Mouse (Mus musculus) MEL (cell line): ENCODE data around the gene Prpf4b. TPM values are rescaled to one million over a fixed set of nuclear protein-coding genes. Genes with fewer than 3 reads are reported as not detected.

ENCODE experiments used
- DNase-seq: peaks from one replicate; pipeline ENCODE4 v3.0.0; 2011; ENCODE audit warnings: low read depth, low spot score
- H3K27ac ChIP-seq: 2 replicates; pipeline ENCODE4 v1.5.1; 2012; ENCODE audit warnings: low read depth, mild to moderate bottlenecking, control low read depth, low read length, moderate library complexity; ENCODE audit not compliant: control insufficient read depth
- H3K27me3 ChIP-seq, 2 experiments: fragments of 150-350 bp in 1 of 2; sonication (generic) in 1 of 2; 2 replicates each; pipeline ENCODE4 v1.6.1; 2012; ENCODE audit warnings: low read length in 2 of 2, mild to moderate bottlenecking in 2 of 2, improper control_type of control experiment in 1 of 2, moderate library complexity in 1 of 2; ENCODE audit not compliant: insufficient read depth in 2 of 2, control insufficient read depth in 1 of 2
- H3K36me3 ChIP-seq, 2 experiments: 2 replicates each; pipeline ENCODE4 v1.6.1; 2012 to 2014; ENCODE audit warnings: low read length in 2 of 2, improper control_type of control experiment in 1 of 2, inconsistent platforms in 1 of 2, mild to moderate bottlenecking in 1 of 2; ENCODE audit not compliant: insufficient read depth in 2 of 2, control insufficient read depth in 1 of 2
- H3K4me1 ChIP-seq, 2 experiments: fragments of 150-350 bp in 1 of 2; sonication (generic) in 1 of 2; 2 replicates each; pipeline ENCODE4 v1.6.1; 2012; ENCODE audit warnings: low read length in 2 of 2, improper control_type of control experiment in 1 of 2, mild to moderate bottlenecking in 1 of 2; ENCODE audit not compliant: insufficient read depth in 2 of 2, control insufficient read depth in 1 of 2
- H3K4me3 ChIP-seq, 2 experiments: fragments of 150-350 bp in 1 of 2; sonication (generic) in 1 of 2; 2 replicates each; pipeline ENCODE4 v1.5.1; 2012; ENCODE audit warnings: low read depth in 2 of 2, low read length in 2 of 2, mild to moderate bottlenecking in 2 of 2, moderate library complexity in 2 of 2, control low read depth in 1 of 2, improper control_type of control experiment in 1 of 2; ENCODE audit not compliant: control insufficient read depth in 1 of 2, insufficient read depth in 1 of 2
- H3K79me2 ChIP-seq: 2 replicates; pipeline ENCODE4 v1.6.1; 2012; ENCODE audit warnings: mild to moderate bottlenecking, low read length, moderate library complexity; ENCODE audit not compliant: control insufficient read depth, poor library complexity, insufficient read depth
- H3K9ac ChIP-seq: 2 replicates; pipeline ENCODE4 v1.6.1; 2012; ENCODE audit warnings: low read depth, mild to moderate bottlenecking, control low read depth, low read length, moderate library complexity; ENCODE audit not compliant: control insufficient read depth, poor library complexity, severe bottlenecking
- H3K9me3 ChIP-seq: fragments of 150-350 bp; sonication (generic); replicated peaks from 2 replicates; pipeline ENCODE4 v1.6.1; 2012; ENCODE audit warnings: mild to moderate bottlenecking, low read length, improper control_type of control experiment, moderate library complexity; ENCODE audit not compliant: insufficient read depth
- CHD1 ChIP-seq: IDR thresholded peaks from 2 replicates; pipeline ENCODE4 v1.6.1; 2012; ENCODE audit warnings: low read depth, mild to moderate bottlenecking, inconsistent platforms, low read length, improper control_type of control experiment
- CHD2 ChIP-seq: IDR thresholded peaks from 2 replicates; pipeline ENCODE4 v1.6.1; 2011; ENCODE audit warnings: low read length, improper control_type of control experiment
- CTCF ChIP-seq, 3 experiments: IDR thresholded peaks in 2 of 3; conservative IDR thresholded peaks in 1 of 3; 2 replicates each; pipeline ENCODE4 v1.5.1; 2011 to 2012; ENCODE audit warnings: low read length in 3 of 3, low read depth in 2 of 3, mild to moderate bottlenecking in 2 of 3, improper control_type of control experiment in 1 of 3, inconsistent platforms in 1 of 3, mixed read lengths in 1 of 3, moderate library complexity in 1 of 3; ENCODE audit not compliant: control insufficient read depth in 1 of 3, insufficient read depth in 1 of 3, poor library complexity in 1 of 3, severe bottlenecking in 1 of 3
- ELF1 ChIP-seq: IDR thresholded peaks from 2 replicates; pipeline ENCODE4 v1.6.1; 2014; ENCODE audit warnings: low read depth, mild to moderate bottlenecking, inconsistent platforms, low read length, improper control_type of control experiment, moderate library complexity
- EP300 ChIP-seq, 2 experiments: IDR thresholded peaks; 2 replicates each; pipeline ENCODE4 v1.6.1; 2011; ENCODE audit warnings: improper control_type of control experiment in 2 of 2, low read length in 2 of 2, low read depth in 1 of 2, mild to moderate bottlenecking in 1 of 2
- ETS1 ChIP-seq: IDR thresholded peaks from 2 replicates; pipeline ENCODE4 v1.6.1; 2012; ENCODE audit warnings: low read depth, mild to moderate bottlenecking, inconsistent platforms, low read length, improper control_type of control experiment, moderate library complexity
- GABPA ChIP-seq: IDR thresholded peaks from 2 replicates; pipeline ENCODE4 v1.6.1; 2012; ENCODE audit warnings: low read depth, mild to moderate bottlenecking, inconsistent platforms, low read length, improper control_type of control experiment, moderate library complexity
- GATA1 ChIP-seq: IDR thresholded peaks from 2 replicates; pipeline ENCODE4 v1.6.1; 2011; ENCODE audit warnings: low read depth, low read length, improper control_type of control experiment
- HCFC1 ChIP-seq: IDR thresholded peaks from 2 replicates; pipeline ENCODE4 v1.6.1; 2012; ENCODE audit warnings: low read depth, mild to moderate bottlenecking, inconsistent platforms, low read length, improper control_type of control experiment, moderate library complexity
- JUND ChIP-seq: IDR thresholded peaks from 2 replicates; pipeline ENCODE4 v1.6.1; 2011; ENCODE audit warnings: low read depth, mild to moderate bottlenecking, improper control_type of control experiment, low read length
- MAFK ChIP-seq: IDR thresholded peaks from 2 replicates; pipeline ENCODE4 v1.6.1; 2011; ENCODE audit warnings: low read depth, mild to moderate bottlenecking, low read length, improper control_type of control experiment, borderline replicate concordance
- MAX ChIP-seq: IDR thresholded peaks from 2 replicates; pipeline ENCODE4 v1.6.1; 2011; ENCODE audit warnings: low read length, improper control_type of control experiment
- MAZ ChIP-seq: IDR thresholded peaks from 2 replicates; pipeline ENCODE4 v1.6.1; 2012; ENCODE audit warnings: low read depth, mild to moderate bottlenecking, inconsistent platforms, low read length, improper control_type of control experiment
- MEF2A ChIP-seq: IDR thresholded peaks from 2 replicates; pipeline ENCODE4 v1.6.1; 2014; ENCODE audit warnings: low read depth, mild to moderate bottlenecking, inconsistent platforms, low read length, improper control_type of control experiment; ENCODE audit not compliant: poor library complexity, insufficient replicate concordance, severe bottlenecking; ENCODE audit errors: extremely low read depth
- NRF1 ChIP-seq: IDR thresholded peaks from 2 replicates; pipeline ENCODE4 v1.6.1; 2014; ENCODE audit warnings: low read depth, mild to moderate bottlenecking, inconsistent platforms, low read length, improper control_type of control experiment, moderate library complexity; ENCODE audit not compliant: poor library complexity, insufficient read depth, severe bottlenecking
- POLR2A ChIP-seq, 2 experiments: IDR thresholded peaks; 2 replicates each; pipeline ENCODE4 v1.6.1; 2011 to 2012; ENCODE audit warnings: low read length in 2 of 2, mild to moderate bottlenecking in 2 of 2, control low read depth in 1 of 2, improper control_type of control experiment in 1 of 2, low read depth in 1 of 2, moderate library complexity in 1 of 2; ENCODE audit not compliant: control insufficient read depth in 1 of 2, insufficient read depth in 1 of 2, poor library complexity in 1 of 2
- POLR2AphosphoS5 ChIP-seq: IDR thresholded peaks from 2 replicates; pipeline ENCODE4 v1.6.1; 2012; ENCODE audit warnings: low read depth, borderline replicate concordance, mild to moderate bottlenecking, inconsistent platforms, low read length, moderate library complexity, mixed read lengths
- RAD21 ChIP-seq: IDR thresholded peaks from 2 replicates; pipeline ENCODE4 v1.6.1; 2011; ENCODE audit warnings: mild to moderate bottlenecking, low read depth, low read length, improper control_type of control experiment
- RCOR1 ChIP-seq: IDR thresholded peaks from 2 replicates; pipeline ENCODE4 v1.6.1; 2012; ENCODE audit warnings: low read depth, mild to moderate bottlenecking, inconsistent platforms, low read length, improper control_type of control experiment
- TAL1 ChIP-seq: IDR thresholded peaks from 2 replicates; pipeline ENCODE4 v1.6.1; 2012; ENCODE audit warnings: mild to moderate bottlenecking, inconsistent platforms, low read length, moderate library complexity, mixed read lengths
- TBP ChIP-seq: IDR thresholded peaks from 2 replicates; pipeline ENCODE4 v1.8.0; 2011; ENCODE audit warnings: low read depth, low read length, improper control_type of control experiment
- ZC3H11A ChIP-seq: IDR thresholded peaks from 2 replicates; pipeline ENCODE4 v1.6.1; 2012; ENCODE audit warnings: low read depth, mild to moderate bottlenecking, inconsistent platforms, low read length, improper control_type of control experiment
- ZMIZ1 ChIP-seq: IDR thresholded peaks from 2 replicates; pipeline ENCODE4 v1.6.1; 2012; ENCODE audit warnings: low read depth, mild to moderate bottlenecking, inconsistent platforms, low read length, improper control_type of control experiment, moderate library complexity
- polyA plus RNA-seq, 2 experiments: library from polyadenylated mRNA; stranded (reverse) in 1 of 2; unstranded in 1 of 2; fragments of >175 nt in 1 of 2; fragments of >200 nt in 1 of 2; gene quantifications; 2 replicates each; pipeline versions ENCODE4 v1.2.1 to v1.2.4; 2012; ENCODE audit warnings: low replicate concordance in 2 of 2, low read depth in 1 of 2; ENCODE audit not compliant: insufficient read length in 2 of 2, insufficient read depth in 1 of 2, missing spikeins in 1 of 2
- total RNA-seq: library from RNA; depleted of rRNA; stranded (reverse); fragments of 300-350 nt; gene quantifications from 2 replicates; pipeline ENCODE4 v1.2.3, GENCODE M21; 2012

Gene Prpf4b
- total and polyA plus RNA-seq, 3 experiments = 74.9 to 88.6 TPM; not detected in 1

DNA sequence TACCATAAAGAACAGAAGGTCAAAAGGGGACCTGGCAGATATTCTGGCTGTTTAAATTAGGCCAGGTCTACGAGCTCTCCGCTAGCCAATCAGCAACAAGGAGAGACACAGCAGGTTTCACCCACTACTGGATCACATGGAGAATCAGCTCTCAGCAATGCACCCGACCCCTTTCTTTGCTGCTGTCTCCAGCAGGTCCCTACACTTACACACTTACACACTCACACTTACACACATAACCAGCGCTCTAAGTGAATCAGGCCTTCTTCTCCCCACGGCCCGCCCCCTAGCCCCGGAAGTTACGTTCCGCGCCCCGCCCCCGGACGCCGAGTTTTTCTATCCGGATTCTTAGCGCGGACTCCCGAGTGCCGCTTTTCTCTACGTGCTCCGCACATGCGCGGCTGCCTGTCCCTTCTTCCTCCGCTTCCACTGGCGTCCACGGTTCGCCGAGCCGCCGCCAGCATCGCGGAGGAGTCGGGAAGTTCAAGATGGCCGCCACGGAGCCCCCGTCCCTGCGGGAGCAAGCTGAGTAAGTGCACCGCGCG is at the start of gene Prpf4b (continued):
- TF ChIP-seq EP300 (IDR thresholded peaks at IDR 0.05; ENCODE audit: low read depth in 1 of 2, low read length in 2 of 2) (no peak), GABPA (no peak), HCFC1 (peak; percentile 83)
- TF ChIP-seq, all 39 proteins: peak for 19

DNA sequence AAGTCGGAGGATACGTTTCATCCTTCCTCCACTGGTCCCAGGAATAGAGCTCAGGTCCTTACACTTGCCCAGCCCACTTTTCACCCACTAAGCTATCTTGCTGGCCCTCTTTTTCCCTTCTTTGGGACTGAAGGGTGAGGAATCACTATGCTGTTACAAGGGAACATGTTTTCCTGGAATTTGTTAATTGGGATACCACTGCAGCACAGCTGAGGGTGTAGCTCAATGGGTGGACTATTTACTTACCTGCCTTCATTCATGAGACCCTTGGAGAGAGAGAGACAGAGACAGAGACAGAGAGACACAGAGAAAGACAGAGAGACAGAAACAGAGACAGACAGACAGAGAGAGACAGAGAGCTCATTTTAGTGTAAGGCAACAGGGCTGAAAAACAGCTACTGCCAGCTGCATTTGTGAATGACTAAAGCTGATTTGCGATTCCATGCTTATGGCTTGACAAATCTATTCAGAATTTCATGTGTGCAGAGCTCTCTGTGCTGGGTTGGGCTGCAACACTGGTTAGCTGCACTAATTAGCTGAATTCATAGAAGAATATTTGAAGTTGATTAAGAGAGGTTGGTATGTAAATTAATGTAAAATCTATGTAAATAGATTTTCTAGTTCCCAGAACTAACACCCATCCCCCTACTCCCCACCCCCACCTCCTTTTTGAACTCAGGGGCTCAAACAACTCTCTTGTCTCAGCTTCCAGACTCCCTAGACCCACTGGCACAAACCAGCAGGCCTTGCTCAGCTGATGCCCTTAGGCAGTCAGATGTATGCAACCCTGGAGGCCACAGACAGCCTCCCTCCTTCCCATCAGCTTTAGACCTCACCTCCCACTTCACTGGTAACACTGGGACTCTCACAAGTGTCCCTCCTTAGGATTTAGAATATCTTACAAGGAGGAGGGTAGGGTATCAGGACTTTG is 48.1 kb upstream of the Prpf4b start:
- Histone ChIP-seq H3K36me3 (peaks cover 0 to 14% of the 10 kb centered on the region in 2 experiments; a peak in 2 of 4 replicates), H3K4me3 (no peak overlapping the region), H3K79me2 (no peaks in the 10 kb centered on the region), H3K4me1 (peaks cover 3 to 19% of the 10 kb centered on the region in 2 experiments; a peak in 3 of 4 replicates), H3K27ac (peak overlapping the region; percentile 76), H3K9me3 (no peaks in the 10 kb centered on the region), H3K9ac (no peak overlapping the region), H3K27me3 (no peaks in the 10 kb centered on the region)
- no peak for TF ChIP-seq CTCF (IDR thresholded peaks at IDR 0.05 in 2 of 3, conservative IDR thresholded peaks at IDR 0.05 in 1 of 3; ENCODE audit: control insufficient read depth in 1 of 3, insufficient read depth in 1 of 3, low read depth in 2 of 3, low read length in 3 of 3, poor library complexity in 1 of 3, severe bottlenecking in 1 of 3)
- TF ChIP-seq ETS1 = no peak
- DNase-seq = no peak

GRCm38 (mm10) chr13:34827988-34828882 is 46.9 kb upstream of the Prpf4b start:
- Histone ChIP-seq H3K9ac (no peak overlapping the region), H3K4me3 (no peak overlapping the region), H3K79me2 (no peaks in the 10 kb centered on the region), H3K4me1 (peaks cover 3 to 19% of the 10 kb centered on the region in 2 experiments; a peak in 3 of 4 replicates), H3K27me3 (no peaks in the 10 kb centered on the region), H3K9me3 (no peaks in the 10 kb centered on the region), H3K36me3 (peaks cover 0 to 14% of the 10 kb centered on the region in 2 experiments; a peak in 2 of 4 replicates), H3K27ac (peak overlapping the region; percentile 76)
- peak; percentile 93 for DNase-seq
- TF ChIP-seq ETS1 = peak; percentile 95
- peak; percentile 98 for TF ChIP-seq GATA1
- no peak for TF ChIP-seq ZC3H11A
- TF ChIP-seq TAL1 = peak; percentile 94
- no peak for TF ChIP-seq TBP
- TF ChIP-seq MEF2A = no peak
- TF ChIP-seq CTCF (IDR thresholded peaks at IDR 0.05 in 2 of 3, conservative IDR thresholded peaks at IDR 0.05 in 1 of 3; ENCODE audit: control insufficient read depth in 1 of 3, insufficient read depth in 1 of 3, low read depth in 2 of 3, low read length in 3 of 3, poor library complexity in 1 of 3, severe bottlenecking in 1 of 3) = no peak
- no peak for TF ChIP-seq JUND
- TF ChIP-seq MAZ = no peak
- TF ChIP-seq RAD21 = no peak
- TF ChIP-seq MAFK = no peak
- no peak for TF ChIP-seq POLR2AphosphoS5
- no peak for TF ChIP-seq ZMIZ1
- TF ChIP-seq CHD1 = no peak
- TF ChIP-seq CHD2 = no peak
- peak; percentile 85 for TF ChIP-seq RCOR1
- no peak for TF ChIP-seq POLR2A (IDR thresholded peaks at IDR 0.05; ENCODE audit: control insufficient read depth in 1 of 2, insufficient read depth in 1 of 2, low read depth in 1 of 2, low read length in 2 of 2, poor library complexity in 1 of 2)
- TF ChIP-seq NRF1 = peak; percentile 84
- no peak for TF ChIP-seq ELF1
- TF ChIP-seq MAX = 0 out of 2 replicates have a peak, but pooled peaks have one; percentile 15
